ENCODE assay signal across 24 mouse cellular contexts in genomic region chr19:47631799-47632198, GRCm38 (mm10). TPM values are rescaled to one million over a fixed set of nuclear protein-coding genes. Genes with fewer than 3 reads are reported as not detected.
A peak's percentile ranks its signal among the peaks of the same experiment; 100 is the strongest.
DNase-seq lines count a peak whose midpoint lies in the region; ATAC-seq and TF ChIP-seq lines count a peak whose summit lies in the region.
"Had no signal": no experiment of that assay in that cellular context is flagged by ENCODE, and none has a peak within 500 bp of the region (broad histone marks: within the 10 kb centered on the region; RNA-seq: fewer than 3 reads in every experiment).

No protein-coding gene starts in this region.

- no peak overlapping the region for H3K4me2 ChIP-seq in intestine, postnatal 0 days (replicated peaks; ENCODE audit: low read depth)
- H3K4me2 ChIP-seq in intestine, embryonic 15.5 days (replicated peaks): no peak overlapping the region
- H3K4me2 ChIP-seq in kidney, embryonic 16.5 days (replicated peaks; ENCODE audit: low read depth, low read length): no peak overlapping the region
- H3K4me2 ChIP-seq: embryonic facial prominence, embryonic 12.5 days; forebrain, embryonic 13.5 days had no signal

- no peaks in the 10 kb centered on the region for H3K9me3 ChIP-seq in intestine, postnatal 0 days (ENCODE audit: control insufficient read depth)
- no peaks in the 10 kb centered on the region for H3K9me3 ChIP-seq in intestine, embryonic 15.5 days
- no peaks in the 10 kb centered on the region for H3K9me3 ChIP-seq in kidney, embryonic 16.5 days (ENCODE audit: low read length)
- H3K9me3 ChIP-seq: embryonic facial prominence, embryonic 10.5 days; embryonic facial prominence, embryonic 12.5 days; forebrain, embryonic 13.5 days; G1E had no signal

- TF ChIP-seq POLR2A in kidney, adult 2 months (IDR thresholded peaks at IDR 0.05; ENCODE audit: low read depth, low read length): no peak

- DNase-seq in kidney, adult 2 months: peak; percentile 26
- no peak for DNase-seq in kidney, postnatal 4 days
- peak; percentile 11 to 35 for DNase-seq in kidney, postnatal 36 days
- no peak for DNase-seq in layer of hippocampus, postnatal 10 days (ENCODE audit: low spot score in 2 of 2)
- DNase-seq: adrenal gland, adult 8-10 months; adrenal gland, postnatal 14 days; adrenal gland, postnatal 36 days; B cell, adult 2 months; cerebellum, adult 11-12 months; cerebellum, adult 2 months; cerebellum, adult 9-10 months; cerebellum, postnatal 10 days; cerebellum, postnatal 25 days had no signal

- peak; percentile 45; the same call in 1 of the 2 replicates for ATAC-seq in intestine, postnatal 0 days
- ATAC-seq in intestine, embryonic 15.5 days: no peak
- ATAC-seq in kidney, embryonic 16.5 days (ENCODE audit: low FRiP score, low TSS enrichment): no peak
- ATAC-seq: activated CD4-positive, CD25-positive, alpha-beta regulatory T cell, adult 4 months; CD4-positive, CD25-positive, alpha-beta regulatory T cell, adult 4 months; forebrain, embryonic 13.5 days; Patski had no signal

- no peak overlapping the region for H3K4me3 ChIP-seq in intestine, postnatal 0 days (ENCODE audit: low read depth, low read length)
- H3K4me3 ChIP-seq in intestine, embryonic 15.5 days (replicated peaks): no peak overlapping the region
- H3K4me3 ChIP-seq in kidney, adult 2 months (ENCODE audit: insufficient read depth, low read depth, low read length): no peak overlapping the region
- no peak overlapping the region for H3K4me3 ChIP-seq in kidney, embryonic 16.5 days (ENCODE audit: low read length)
- H3K4me3 ChIP-seq: embryonic facial prominence, embryonic 10.5 days; embryonic facial prominence, embryonic 12.5 days; forebrain, embryonic 13.5 days had no signal

- H3K36me3 ChIP-seq in intestine, postnatal 0 days (ENCODE audit: control insufficient read depth, insufficient read depth): peaks cover 28% of the 10 kb centered on the region
- H3K36me3 ChIP-seq in intestine, embryonic 15.5 days: peaks cover 9% of the 10 kb centered on the region
- peaks cover 1% of the 10 kb centered on the region; the same call in 1 of the 2 replicates for H3K36me3 ChIP-seq in kidney, adult 2 months (ENCODE audit: control insufficient read depth, insufficient read depth, low read length)
- peaks cover 9% of the 10 kb centered on the region; the same call in 1 of the 2 replicates for H3K36me3 ChIP-seq in kidney, embryonic 16.5 days (ENCODE audit: insufficient read depth, low read length)

- no peak overlapping the region for H3K9ac ChIP-seq in intestine, postnatal 0 days (ENCODE audit: low read depth, low read length)
- no peak overlapping the region for H3K9ac ChIP-seq in intestine, embryonic 15.5 days
- H3K9ac ChIP-seq in kidney, embryonic 16.5 days (replicated peaks; ENCODE audit: low read length): no peak overlapping the region
- H3K9ac ChIP-seq: embryonic facial prominence, embryonic 12.5 days; forebrain, embryonic 13.5 days had no signal

- 0 out of 2 replicates have a peak, but pooled peaks cover 3% of the 10 kb centered on the region for H3K4me1 ChIP-seq in intestine, postnatal 0 days (replicated peaks; ENCODE audit: control insufficient read depth, insufficient read depth, low read length)
- no peaks in the 10 kb centered on the region for H3K4me1 ChIP-seq in intestine, embryonic 15.5 days (replicated peaks)
- 0 out of 2 replicates have a peak, but pooled peaks cover 2% of the 10 kb centered on the region for H3K4me1 ChIP-seq in kidney, adult 2 months (ENCODE audit: control insufficient read depth, insufficient read depth, low read length)
- H3K4me1 ChIP-seq in kidney, embryonic 16.5 days (ENCODE audit: insufficient read depth, low read length): no peaks in the 10 kb centered on the region
- H3K4me1 ChIP-seq: embryonic facial prominence, embryonic 10.5 days; embryonic facial prominence, embryonic 12.5 days; forebrain, embryonic 13.5 days had no signal

- TF ChIP-seq CTCF in intestine, postnatal 0 days (IDR thresholded peaks at IDR 0.05; ENCODE audit: low read depth): no peak
- TF ChIP-seq CTCF in kidney, adult 2 months (conservative IDR thresholded peaks at IDR 0.05; ENCODE audit: insufficient read depth, insufficient read length, low read depth, low read length): no peak

- H3K27me3 ChIP-seq in intestine, postnatal 0 days (replicated peaks; ENCODE audit: control insufficient read depth, insufficient read depth, low read length): no peaks in the 10 kb centered on the region
- no peaks in the 10 kb centered on the region for H3K27me3 ChIP-seq in intestine, embryonic 15.5 days (replicated peaks)
- no peaks in the 10 kb centered on the region for H3K27me3 ChIP-seq in kidney, adult 2 months (replicated peaks; ENCODE audit: control insufficient read depth, insufficient read depth, low read length)
- no peaks in the 10 kb centered on the region for H3K27me3 ChIP-seq in kidney, embryonic 16.5 days (ENCODE audit: insufficient read depth, low read length)
- H3K27me3 ChIP-seq: CH12.LX; embryonic facial prominence, embryonic 12.5 days; forebrain, embryonic 13.5 days; Patski had no signal

- WGBS in intestine, postnatal 0 days: 74% methylated on average over 5 of the region's 5 CpGs
- WGBS in intestine, embryonic 15.5 days: 87% methylated on average over 5 of the region's 5 CpGs
- WGBS in kidney, adult 2 months: 74% methylated on average over 5 of the region's 5 CpGs
- WGBS in kidney, embryonic 16.5 days: 92% methylated on average over 5 of the region's 5 CpGs

- H3K27ac ChIP-seq in intestine, postnatal 0 days (ENCODE audit: low read depth, low read length): peak overlapping the region; percentile 62
- H3K27ac ChIP-seq in intestine, embryonic 15.5 days: no peak overlapping the region
- H3K27ac ChIP-seq in kidney, adult 2 months (ENCODE audit: insufficient read depth, low read depth, low read length): peak overlapping the region; percentile 41; the same call in 1 of the 2 replicates
- H3K27ac ChIP-seq in kidney, embryonic 16.5 days (ENCODE audit: low read length): no peak overlapping the region
- H3K27ac ChIP-seq: embryonic facial prominence, embryonic 10.5 days; embryonic facial prominence, embryonic 12.5 days; forebrain, embryonic 13.5 days had no signal

RNA-seq across cellular contexts. Expression of gene Slk, which starts 52.3 kb away (rescaled TPM):
- 8.8 and 10.0 TPM in 2 replicates for polyA plus RNA-seq in intestine, postnatal 0 days (2015; fragmentation: Nextera tagmentation; extraction: Ambion mirVana)
- polyA plus RNA-seq in intestine, embryonic 15.5 days (2015; fragmentation: Nextera tagmentation; extraction: Ambion mirVana): 13.0 and 13.6 TPM in 2 replicates
- 10.4 and 12.2 TPM in 2 replicates for polyA plus RNA-seq in kidney, adult 2 months (2012; rRNA removed)
- 11.1 and 11.4 TPM in 2 replicates for polyA plus RNA-seq in kidney, embryonic 16.5 days (2015; fragmentation: Nextera tagmentation; extraction: Ambion mirVana)
- 10 to 100 TPM; 40.0 to 44.3 TPM for total RNA-seq in layer of hippocampus, postnatal 10 days (2021)

Comparison
In these comparisons a context has a peak if more than half of its experiments do, and no peak if none do; other contexts are left out.
1. H3K27ac ChIP-seq: peak in intestine, postnatal 0 days (single experiment) and kidney, adult 2 months (single experiment); none in intestine, embryonic 15.5 days (single experiment) and kidney, embryonic 16.5 days (single experiment).
2. DNase-seq: peak in kidney, adult 2 months (single experiment) and kidney, postnatal 36 days (2 of 2); none in kidney, postnatal 4 days (0 of 2) and layer of hippocampus, postnatal 10 days (0 of 2).